Mouse (Mus musculus): ENCODE results near the gene Nek1. TPM values are rescaled to one million over a fixed set of nuclear protein-coding genes. Genes with fewer than 3 reads are reported as not detected.

Nek1 gene
- 0.27 TPM in 1 of 2 replicates, not detected in the other for polyA plus RNA-seq (2012; ENCODE audit: insufficient read depth, low replicate concordance)

- Histone ChIP-seq H3K9me3 (peaks cover 6% of the 10 kb centered on the region; the same call in 1 of the 2 replicates), H3K4me3 (replicated peaks) (peak within 1 kb of the TSS; percentile 100), H3K4me1 (peaks cover 16% of the 10 kb centered on the region), H3K27me3 (replicated peaks) (no peaks in the 10 kb centered on the region), H3K36me3 (replicated peaks; ENCODE audit: low read length) (peaks cover 6% of the 10 kb centered on the region)
- TF ChIP-seq GATA1 (IDR thresholded peaks at IDR 0.05; ENCODE audit: borderline replicate concordance, low read length) (no peak), FLI1 (IDR thresholded peaks at IDR 0.05; ENCODE audit: low read length) (no peak)
Measured at GRCm38 (mm10) chr8:60992910-60993638, at the start of gene Nek1. Gene Nek1 (plus strand): TSS chr8:60993195.

- Histone ChIP-seq H3K27me3 (replicated peaks) (no peaks in the 10 kb centered on the region), H3K4me1 (peaks cover 30% of the 10 kb centered on the region), H3K4me3 (replicated peaks) (no peak overlapping the region), H3K36me3 (replicated peaks; ENCODE audit: low read length) (peaks cover 9% of the 10 kb centered on the region), H3K9me3 (no peaks in the 10 kb centered on the region)
- TF ChIP-seq GATA1 (IDR thresholded peaks at IDR 0.05; ENCODE audit: borderline replicate concordance, low read length): no peak
- TF ChIP-seq FLI1 (IDR thresholded peaks at IDR 0.05; ENCODE audit: low read length): no peak
Measured at GRCm38 (mm10) chr8:60947503-60947902, 45.5 kb upstream of the Nek1 start.

- no peaks in the 10 kb centered on the region for H3K27me3 ChIP-seq (replicated peaks)
- H3K4me1 ChIP-seq: peaks cover 40% of the 10 kb centered on the region
- H3K9me3 ChIP-seq: no peaks in the 10 kb centered on the region
- no peak for TF ChIP-seq GATA1 (IDR thresholded peaks at IDR 0.05; ENCODE audit: borderline replicate concordance, low read length)
- H3K4me3 ChIP-seq (replicated peaks): no peak overlapping the region
- H3K36me3 ChIP-seq (replicated peaks; ENCODE audit: low read length): peaks cover 6% of the 10 kb centered on the region
Measured at GRCm38 (mm10) chr8:60949859-60950258, 43.1 kb upstream of the Nek1 start.

- peak overlapping the region; percentile 18 for H3K4me3 ChIP-seq (replicated peaks)
- no peaks in the 10 kb centered on the region for H3K9me3 ChIP-seq
- peaks cover 40% of the 10 kb centered on the region for H3K4me1 ChIP-seq
- no peak for TF ChIP-seq FLI1 (IDR thresholded peaks at IDR 0.05; ENCODE audit: low read length)
- H3K36me3 ChIP-seq (replicated peaks; ENCODE audit: low read length): peaks cover 3% of the 10 kb centered on the region
- H3K27me3 ChIP-seq (replicated peaks): no peaks in the 10 kb centered on the region
Measured at GRCm38 (mm10) chr8:60951271-60951670, 41.7 kb upstream of the Nek1 start.

- TF ChIP-seq FLI1 (IDR thresholded peaks at IDR 0.05; ENCODE audit: low read length): no peak
- no peak for TF ChIP-seq GATA1 (IDR thresholded peaks at IDR 0.05; ENCODE audit: borderline replicate concordance, low read length)
- no peaks in the 10 kb centered on the region for H3K27me3 ChIP-seq (replicated peaks)
- H3K4me1 ChIP-seq: peaks cover 44% of the 10 kb centered on the region
- H3K9me3 ChIP-seq: no peaks in the 10 kb centered on the region
- no peak overlapping the region for H3K4me3 ChIP-seq (replicated peaks)
- H3K36me3 ChIP-seq (replicated peaks; ENCODE audit: low read length): peaks cover 3% of the 10 kb centered on the region
Measured at GRCm38 (mm10) chr8:60951757-60952156, 41.2 kb upstream of the Nek1 start.

- Histone ChIP-seq H3K9me3 (no peaks in the 10 kb centered on the region), H3K4me1 (peaks cover 55% of the 10 kb centered on the region), H3K27me3 (replicated peaks) (no peaks in the 10 kb centered on the region), H3K36me3 (replicated peaks; ENCODE audit: low read length) (peaks cover 3% of the 10 kb centered on the region), H3K4me3 (replicated peaks) (peak overlapping the region; percentile 83)
- TF ChIP-seq GATA1 (IDR thresholded peaks at IDR 0.05; ENCODE audit: borderline replicate concordance, low read length) (no peak), FLI1 (IDR thresholded peaks at IDR 0.05; ENCODE audit: low read length) (no peak)
Measured at GRCm38 (mm10) chr8:60952803-60953202, 40.2 kb upstream of the Nek1 start.

GRCm38 (mm10) chr8:60954281-60955014, 38.5 kb upstream of the Nek1 start:
- H3K36me3 ChIP-seq (replicated peaks; ENCODE audit: low read length): peaks cover 3% of the 10 kb centered on the region
- no peaks in the 10 kb centered on the region for H3K9me3 ChIP-seq
- peaks cover 59% of the 10 kb centered on the region for H3K4me1 ChIP-seq
- peak overlapping the region; percentile 96 for H3K4me3 ChIP-seq (replicated peaks)
- no peaks in the 10 kb centered on the region for H3K27me3 ChIP-seq (replicated peaks)
- TF ChIP-seq FLI1 (IDR thresholded peaks at IDR 0.05; ENCODE audit: low read length): no peak
- TF ChIP-seq GATA1 (IDR thresholded peaks at IDR 0.05; ENCODE audit: borderline replicate concordance, low read length): peak; percentile 99

- Histone ChIP-seq H3K4me1 (peaks cover 41% of the 10 kb centered on the region), H3K36me3 (replicated peaks; ENCODE audit: low read length) (no peaks in the 10 kb centered on the region), H3K9me3 (no peaks in the 10 kb centered on the region), H3K4me3 (replicated peaks) (no peak overlapping the region), H3K27me3 (replicated peaks) (no peaks in the 10 kb centered on the region)
- no peak for TF ChIP-seq GATA1 (IDR thresholded peaks at IDR 0.05; ENCODE audit: borderline replicate concordance, low read length)
- no peak for TF ChIP-seq FLI1 (IDR thresholded peaks at IDR 0.05; ENCODE audit: low read length)
Measured at GRCm38 (mm10) chr8:60956847-60957246, 36.1 kb upstream of the Nek1 start.

- no peak overlapping the region for H3K4me3 ChIP-seq (replicated peaks)
- H3K4me1 ChIP-seq: peaks cover 39% of the 10 kb centered on the region
Measured at GRCm38 (mm10) chr8:60962763-60963162, 30.2 kb upstream of the Nek1 start.

GRCm38 (mm10) chr8:60963931-60964330, 29.1 kb upstream of the Nek1 start:
- Histone ChIP-seq H3K9me3 (no peaks in the 10 kb centered on the region), H3K4me3 (replicated peaks) (no peak overlapping the region), H3K27me3 (replicated peaks) (no peaks in the 10 kb centered on the region), H3K4me1 (peaks cover 42% of the 10 kb centered on the region), H3K36me3 (replicated peaks; ENCODE audit: low read length) (no peaks in the 10 kb centered on the region)
- no peak for TF ChIP-seq FLI1 (IDR thresholded peaks at IDR 0.05; ENCODE audit: low read length)
- TF ChIP-seq GATA1 (IDR thresholded peaks at IDR 0.05; ENCODE audit: borderline replicate concordance, low read length): no peak

More at GRCm38 (mm10) chr8:60962763-60963162, 30.2 kb upstream of the Nek1 start:
- TF ChIP-seq GATA1 (IDR thresholded peaks at IDR 0.05; ENCODE audit: borderline replicate concordance, low read length) (no peak), FLI1 (IDR thresholded peaks at IDR 0.05; ENCODE audit: low read length) (no peak)
- no peaks in the 10 kb centered on the region for H3K36me3 ChIP-seq (replicated peaks; ENCODE audit: low read length)
- H3K27me3 ChIP-seq (replicated peaks): no peaks in the 10 kb centered on the region
- H3K9me3 ChIP-seq: no peaks in the 10 kb centered on the region

Data from megakaryocyte, embryonic 14.5 days (primary cell).